Mouse (Mus musculus) ES-Bruce4 (cell line): Measurements from ENCODE around the gene Ctnnbl1. TPM values are rescaled to one million over a fixed set of nuclear protein-coding genes. Genes with fewer than 3 reads are reported as not detected.

Experiments used
- H3K27ac ChIP-seq: 2 replicates; pipeline ENCODE4 v1.5.1; 2012; ENCODE audit warnings: low read length, inconsistent platforms; ENCODE audit not compliant: insufficient read depth
- H3K27me3 ChIP-seq: 2 replicates; pipeline ENCODE4 v1.6.1; 2012; ENCODE audit warnings: mild to moderate bottlenecking, low read length, inconsistent platforms; ENCODE audit not compliant: control insufficient read depth, poor library complexity, insufficient read depth, severe bottlenecking
- H3K36me3 ChIP-seq: 2 replicates; pipeline ENCODE4 v1.6.1; 2012; ENCODE audit warnings: inconsistent platforms, mild to moderate bottlenecking, low read length, moderate library complexity; ENCODE audit not compliant: control insufficient read depth, poor library complexity, insufficient read depth, severe bottlenecking
- H3K4me1 ChIP-seq: one replicate; pipeline ENCODE4 v1.8.1; 2011; ENCODE audit warnings: low read length; ENCODE audit not compliant: control insufficient read depth, insufficient read depth
- H3K4me3 ChIP-seq: 2 replicates; pipeline ENCODE4 v1.5.1; 2011; ENCODE audit warnings: low read depth, mild to moderate bottlenecking, low read length
- H3K9ac ChIP-seq: 2 replicates; pipeline ENCODE4 v1.6.1; 2012; ENCODE audit warnings: low read depth, mild to moderate bottlenecking, inconsistent platforms; ENCODE audit not compliant: poor library complexity, severe bottlenecking
- H3K9me3 ChIP-seq: replicated peaks from 2 replicates; pipeline ENCODE4 v1.6.1; 2012; ENCODE audit warnings: mild to moderate bottlenecking, low read length, inconsistent platforms; ENCODE audit not compliant: control insufficient read depth, poor library complexity, insufficient read depth, severe bottlenecking
- CTCF ChIP-seq: IDR thresholded peaks from one replicate; pipeline ENCODE4 v1.8.1; 2011; ENCODE audit warnings: low read depth, low read length
- EP300 ChIP-seq: IDR thresholded peaks from 2 replicates; pipeline ENCODE4 v1.6.1; 2011; ENCODE audit warnings: low read depth, low read length; ENCODE audit not compliant: insufficient read depth
- POLR2A ChIP-seq: IDR thresholded peaks from one replicate; pipeline ENCODE4 v1.8.1; 2011; ENCODE audit warnings: low read length; ENCODE audit not compliant: insufficient read depth
- polyA plus RNA-seq: library from polyadenylated mRNA; stranded (reverse); fragments of >200 nt; gene quantifications from 2 replicates; pipeline ENCODE4 v1.2.4, GENCODE M21; 2011; ENCODE audit warnings: low read depth; ENCODE audit not compliant: missing spikeins, insufficient read depth, insufficient read length

Gene Ctnnbl1
- polyA plus RNA-seq, 1 experiment = 37.2 TPM

GRCm38 (mm10) chr2:157897131-157897530 is 159.9 kb downstream of the Ctnnbl1 start:
- no peak overlapping the region for H3K4me3 ChIP-seq
- H3K4me1 ChIP-seq = no peaks in the 10 kb centered on the region
- H3K9me3 ChIP-seq = no peaks in the 10 kb centered on the region
- H3K27ac ChIP-seq = no peak overlapping the region
- no peaks in the 10 kb centered on the region for H3K27me3 ChIP-seq
- H3K9ac ChIP-seq = no peak overlapping the region
- TF ChIP-seq POLR2A (no peak), EP300 (no peak), CTCF (no peak)
- H3K36me3 ChIP-seq = no peaks in the 10 kb centered on the region

- no peak overlapping the region for H3K4me3 ChIP-seq
- no peaks in the 10 kb centered on the region for H3K4me1 ChIP-seq
- H3K9me3 ChIP-seq = no peaks in the 10 kb centered on the region
- H3K9ac ChIP-seq = no peak overlapping the region
- no peak for TF ChIP-seq EP300
- peaks cover 6% of the 10 kb centered on the region for H3K27me3 ChIP-seq
- no peak overlapping the region for H3K27ac ChIP-seq
- no peaks in the 10 kb centered on the region for H3K36me3 ChIP-seq
Measured at GRCm38 (mm10) chr2:157913204-157913636, 176.0 kb downstream of the Ctnnbl1 start.

GRCm38 (mm10) chr2:157913705-157914104 is 176.5 kb downstream of the Ctnnbl1 start:
- no peak for TF ChIP-seq POLR2A
- Histone ChIP-seq H3K27ac (no peak overlapping the region), H3K9me3 (no peaks in the 10 kb centered on the region), H3K4me1 (no peaks in the 10 kb centered on the region), H3K36me3 (no peaks in the 10 kb centered on the region), H3K27me3 (peaks cover 6% of the 10 kb centered on the region), H3K9ac (no peak overlapping the region), H3K4me3 (no peak overlapping the region)

GRCm38 (mm10) chr2:157914105-157914764 is 177.0 kb downstream of the Ctnnbl1 start, which contains the start of gene Vstm2l:
Gene Vstm2l (plus strand): TSS chr2:157914653.
- TF ChIP-seq POLR2A (no peak), CTCF (no peak), EP300 (no peak)
- Histone ChIP-seq H3K4me3 (peak within 1 kb of the TSS; percentile 57), H3K9me3 (no peaks in the 10 kb centered on the region), H3K27me3 (peaks cover 6% of the 10 kb centered on the region), H3K4me1 (no peaks in the 10 kb centered on the region), H3K36me3 (no peaks in the 10 kb centered on the region), H3K9ac (peak within 1 kb of the TSS; percentile 39), H3K27ac (no peak within 1 kb of the TSS)

- H3K4me3 ChIP-seq = peak overlapping the region; percentile 57
- H3K36me3 ChIP-seq = no peaks in the 10 kb centered on the region
- H3K27me3 ChIP-seq = peaks cover 6% of the 10 kb centered on the region
- H3K9ac ChIP-seq = peak overlapping the region; percentile 39
- no peak overlapping the region for H3K27ac ChIP-seq
- no peaks in the 10 kb centered on the region for H3K4me1 ChIP-seq
- no peaks in the 10 kb centered on the region for H3K9me3 ChIP-seq
- no peak for TF ChIP-seq POLR2A
- no peak for TF ChIP-seq EP300
- peak; percentile 18 for TF ChIP-seq CTCF
Measured at GRCm38 (mm10) chr2:157914889-157915517, 177.8 kb downstream of the Ctnnbl1 start.

- no peaks in the 10 kb centered on the region for H3K9me3 ChIP-seq
- TF ChIP-seq EP300 (0 out of 2 replicates have a peak, but pooled peaks have one; percentile 44), CTCF (no peak), POLR2A (no peak)
- no peaks in the 10 kb centered on the region for H3K36me3 ChIP-seq
- H3K27me3 ChIP-seq = peaks cover 6% of the 10 kb centered on the region
- no peaks in the 10 kb centered on the region for H3K4me1 ChIP-seq
- H3K9ac ChIP-seq = no peak overlapping the region
- H3K27ac ChIP-seq = no peak overlapping the region
- H3K4me3 ChIP-seq = no peak overlapping the region
Measured at GRCm38 (mm10) chr2:157918529-157918928, 181.3 kb downstream of the Ctnnbl1 start.
